Mouse (Mus musculus): ENCODE data around the gene Best1.

Gene Best1

DNA sequence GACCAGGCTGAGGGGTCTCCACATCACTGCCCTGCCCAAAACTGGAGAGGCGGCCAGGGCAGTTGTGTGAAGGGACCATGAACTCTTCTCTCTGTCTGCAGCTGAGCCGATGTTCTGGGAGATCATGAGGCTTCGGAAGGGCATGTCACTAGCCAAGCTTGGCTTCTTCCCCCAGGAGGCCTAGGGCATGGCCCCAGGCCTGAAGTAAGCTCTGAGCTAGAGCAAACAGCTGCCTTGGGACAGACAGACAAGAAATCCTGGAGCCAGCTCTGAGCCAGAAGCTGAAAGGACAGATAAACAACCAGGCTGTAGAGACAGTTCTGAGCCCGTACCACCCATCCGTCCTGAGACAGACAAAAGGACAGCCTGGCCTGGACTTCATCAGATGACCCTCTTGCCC is 32.9 kb upstream of the Best1 start:
- Histone ChIP-seq H3K4me3 (replicated peaks; ENCODE audit: low read length) (no peak overlapping the region), H3K4me1 (replicated peaks; ENCODE audit: low read depth, low read length) (peaks cover 6% of the 10 kb centered on the region), H3K27me3 (ENCODE audit: insufficient read depth, low read length) (peaks cover 32% of the 10 kb centered on the region), H3K9me3 (ENCODE audit: low read length) (no peaks in the 10 kb centered on the region), H3K36me3 (ENCODE audit: insufficient read depth, low read length) (peaks cover 21% of the 10 kb centered on the region; the same call in 1 of the 2 replicates)
- no peak for TF ChIP-seq POU5F1 (IDR thresholded peaks at IDR 0.05; ENCODE audit: borderline replicate concordance, low read length)
- TF ChIP-seq CTCF (conservative IDR thresholded peaks at IDR 0.05; ENCODE audit: low read length) = no peak
- TF ChIP-seq NANOG (IDR thresholded peaks at IDR 0.05; ENCODE audit: borderline replicate concordance, low read length) = no peak

DNA sequence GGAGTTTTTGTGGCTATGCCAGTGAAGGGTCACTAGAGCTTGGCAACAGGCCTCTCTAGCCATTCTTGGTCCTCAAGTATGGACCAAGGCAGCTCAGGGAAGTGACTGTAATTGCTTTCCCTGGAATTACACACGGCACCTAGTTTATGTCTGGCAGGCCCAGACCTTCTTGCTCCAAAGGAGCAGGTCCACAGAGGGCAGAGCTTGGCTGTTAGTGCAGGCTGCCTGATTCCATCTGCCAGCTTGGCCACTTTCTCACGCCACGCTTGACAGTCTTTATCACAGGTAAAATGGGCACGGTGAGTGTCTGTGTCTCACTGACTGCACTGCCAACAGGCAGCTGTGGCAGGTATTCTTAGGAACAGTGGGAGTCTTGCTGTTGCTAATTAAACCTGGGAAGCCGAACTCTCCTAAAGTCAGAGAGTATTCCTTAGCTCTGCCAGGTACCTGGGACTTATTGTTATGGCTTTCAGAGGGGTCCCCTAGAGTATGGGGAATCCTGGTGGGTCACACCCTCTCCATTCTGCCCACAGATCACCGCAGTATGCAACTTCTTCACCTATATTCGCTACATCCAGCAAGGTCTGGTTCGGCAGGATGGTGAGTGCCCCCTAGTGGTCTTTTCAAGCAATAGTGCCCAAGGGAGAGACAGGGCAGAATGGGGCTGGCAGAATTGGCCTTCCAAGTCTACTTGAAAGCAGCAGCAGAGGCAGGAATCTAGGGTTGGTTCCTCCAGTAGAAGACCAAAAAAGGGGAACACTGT is 32.0 kb upstream of the Best1 start:
- Histone ChIP-seq H3K36me3 (ENCODE audit: insufficient read depth, low read length) (peaks cover 22% of the 10 kb centered on the region; the same call in 1 of the 2 replicates), H3K4me1 (replicated peaks; ENCODE audit: low read depth, low read length) (peaks cover 5% of the 10 kb centered on the region; the same call in 1 of the 2 replicates), H3K27me3 (ENCODE audit: insufficient read depth, low read length) (peaks cover 25% of the 10 kb centered on the region), H3K9me3 (ENCODE audit: low read length) (no peaks in the 10 kb centered on the region), H3K4me3 (replicated peaks; ENCODE audit: low read length) (no peak overlapping the region)
- no peak for TF ChIP-seq POU5F1 (IDR thresholded peaks at IDR 0.05; ENCODE audit: borderline replicate concordance, low read length)
- peak; percentile 92 for TF ChIP-seq CTCF (conservative IDR thresholded peaks at IDR 0.05; ENCODE audit: low read length)

DNA sequence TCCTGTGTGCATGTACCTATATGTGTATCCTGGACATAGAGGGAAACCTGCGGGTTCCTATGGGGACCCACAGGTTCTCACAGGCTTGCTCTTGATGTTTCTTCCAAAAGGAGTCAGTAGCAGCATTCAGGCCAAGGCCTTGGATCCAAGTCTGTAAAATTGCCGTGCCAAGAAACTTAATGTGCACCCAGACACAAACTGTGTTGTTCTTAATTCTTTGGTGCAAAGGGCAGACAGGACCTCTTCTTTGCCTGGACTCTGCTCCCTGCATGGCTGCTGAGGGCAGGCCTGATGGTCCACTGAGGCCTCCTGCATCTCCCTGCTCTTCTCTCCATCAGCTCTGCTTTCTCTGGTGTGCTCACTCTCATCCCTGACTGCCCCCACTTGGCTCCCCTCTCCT is 28.3 kb upstream of the Best1 start:
- Histone ChIP-seq H3K4me1 (replicated peaks; ENCODE audit: low read depth, low read length) (peaks cover 19% of the 10 kb centered on the region), H3K9me3 (ENCODE audit: low read length) (no peaks in the 10 kb centered on the region), H3K27me3 (ENCODE audit: insufficient read depth, low read length) (peaks cover 24% of the 10 kb centered on the region), H3K4me3 (replicated peaks; ENCODE audit: low read length) (no peak overlapping the region), H3K36me3 (ENCODE audit: insufficient read depth, low read length) (peaks cover 36% of the 10 kb centered on the region; the same call in 1 of the 2 replicates)
- TF ChIP-seq NANOG (IDR thresholded peaks at IDR 0.05; ENCODE audit: borderline replicate concordance, low read length) (no peak), POU5F1 (IDR thresholded peaks at IDR 0.05; ENCODE audit: borderline replicate concordance, low read length) (no peak), CTCF (conservative IDR thresholded peaks at IDR 0.05; ENCODE audit: low read length) (no peak)

DNA sequence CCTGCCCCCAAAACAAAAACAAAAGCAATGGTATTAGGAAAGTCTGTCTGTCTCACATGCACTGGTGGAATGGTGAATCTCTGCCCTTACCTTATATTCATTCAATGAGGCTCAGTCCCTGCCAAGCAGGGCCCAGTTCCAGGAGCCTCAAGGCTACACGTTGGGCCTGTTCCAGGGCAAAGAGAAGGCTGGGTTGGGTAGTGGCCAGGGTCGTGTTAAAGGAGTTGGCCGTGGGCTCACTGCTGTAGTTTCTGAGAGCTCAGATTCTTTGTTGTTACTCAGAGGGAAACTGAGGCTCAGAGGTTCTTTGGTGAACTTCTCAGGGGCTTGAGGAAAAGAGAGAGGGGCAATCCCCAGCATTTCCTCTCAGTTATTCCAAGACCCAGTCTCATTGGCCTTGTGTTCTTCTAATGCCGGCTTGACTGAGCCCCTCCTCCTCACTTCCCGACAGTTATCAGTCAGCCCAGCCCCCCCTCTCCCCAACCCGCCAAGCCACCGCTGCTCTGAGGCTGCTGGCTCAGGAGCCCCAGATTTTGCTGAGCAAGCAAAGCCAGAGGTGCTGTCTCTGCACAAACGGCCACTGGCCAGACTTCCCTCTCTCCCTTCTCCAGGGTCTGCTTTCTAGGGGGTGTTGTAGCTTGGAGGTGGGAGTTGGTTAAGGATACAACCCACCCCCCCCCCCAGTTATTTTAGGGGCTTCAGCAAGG is 23.9 kb upstream of the Best1 start:
- H3K4me1 ChIP-seq (replicated peaks; ENCODE audit: low read depth, low read length) = peaks cover 36% of the 10 kb centered on the region
- peaks cover 27% of the 10 kb centered on the region for H3K27me3 ChIP-seq (ENCODE audit: insufficient read depth, low read length)
- H3K36me3 ChIP-seq (ENCODE audit: insufficient read depth, low read length) = peaks cover 24% of the 10 kb centered on the region; the same call in 1 of the 2 replicates
- no peak for TF ChIP-seq CTCF (conservative IDR thresholded peaks at IDR 0.05; ENCODE audit: low read length)
- no peak for TF ChIP-seq NANOG (IDR thresholded peaks at IDR 0.05; ENCODE audit: borderline replicate concordance, low read length)
- TF ChIP-seq POU5F1 (IDR thresholded peaks at IDR 0.05; ENCODE audit: borderline replicate concordance, low read length) = no peak
- H3K9me3 ChIP-seq (ENCODE audit: low read length) = no peaks in the 10 kb centered on the region
- no peak overlapping the region for H3K4me3 ChIP-seq (replicated peaks; ENCODE audit: low read length)

DNA sequence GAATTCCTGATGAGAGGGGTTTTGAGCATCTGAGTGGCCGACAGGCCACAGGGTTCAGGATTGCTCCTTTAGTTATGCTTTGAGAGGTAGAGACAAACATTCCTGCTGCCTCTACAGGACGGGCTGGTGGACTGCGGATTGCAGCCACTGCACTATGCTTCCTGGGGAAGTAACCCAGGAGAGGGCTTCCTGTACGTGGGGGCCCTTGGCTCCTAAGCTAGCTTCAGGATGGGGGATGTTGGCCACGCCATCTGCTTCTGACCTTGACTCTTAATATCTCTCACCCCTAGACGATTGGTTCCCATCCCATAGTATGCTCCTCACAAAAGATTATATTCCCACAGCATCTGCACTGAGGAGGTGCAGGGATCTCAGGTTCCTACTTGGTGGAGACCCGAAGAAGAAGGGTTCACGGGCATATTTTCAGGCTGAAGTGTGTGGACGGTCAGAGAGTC is 21.9 kb upstream of the Best1 start:
- Histone ChIP-seq H3K4me1 (replicated peaks; ENCODE audit: low read depth, low read length) (peaks cover 55% of the 10 kb centered on the region), H3K4me3 (replicated peaks; ENCODE audit: low read length) (no peak overlapping the region), H3K36me3 (ENCODE audit: insufficient read depth, low read length) (peaks cover 13% of the 10 kb centered on the region; the same call in 1 of the 2 replicates), H3K9me3 (ENCODE audit: low read length) (no peaks in the 10 kb centered on the region), H3K27me3 (ENCODE audit: insufficient read depth, low read length) (peaks cover 38% of the 10 kb centered on the region)
- no peak for TF ChIP-seq CTCF (conservative IDR thresholded peaks at IDR 0.05; ENCODE audit: low read length)
- no peak for TF ChIP-seq POU5F1 (IDR thresholded peaks at IDR 0.05; ENCODE audit: borderline replicate concordance, low read length)
- no peak for TF ChIP-seq NANOG (IDR thresholded peaks at IDR 0.05; ENCODE audit: borderline replicate concordance, low read length)

DNA sequence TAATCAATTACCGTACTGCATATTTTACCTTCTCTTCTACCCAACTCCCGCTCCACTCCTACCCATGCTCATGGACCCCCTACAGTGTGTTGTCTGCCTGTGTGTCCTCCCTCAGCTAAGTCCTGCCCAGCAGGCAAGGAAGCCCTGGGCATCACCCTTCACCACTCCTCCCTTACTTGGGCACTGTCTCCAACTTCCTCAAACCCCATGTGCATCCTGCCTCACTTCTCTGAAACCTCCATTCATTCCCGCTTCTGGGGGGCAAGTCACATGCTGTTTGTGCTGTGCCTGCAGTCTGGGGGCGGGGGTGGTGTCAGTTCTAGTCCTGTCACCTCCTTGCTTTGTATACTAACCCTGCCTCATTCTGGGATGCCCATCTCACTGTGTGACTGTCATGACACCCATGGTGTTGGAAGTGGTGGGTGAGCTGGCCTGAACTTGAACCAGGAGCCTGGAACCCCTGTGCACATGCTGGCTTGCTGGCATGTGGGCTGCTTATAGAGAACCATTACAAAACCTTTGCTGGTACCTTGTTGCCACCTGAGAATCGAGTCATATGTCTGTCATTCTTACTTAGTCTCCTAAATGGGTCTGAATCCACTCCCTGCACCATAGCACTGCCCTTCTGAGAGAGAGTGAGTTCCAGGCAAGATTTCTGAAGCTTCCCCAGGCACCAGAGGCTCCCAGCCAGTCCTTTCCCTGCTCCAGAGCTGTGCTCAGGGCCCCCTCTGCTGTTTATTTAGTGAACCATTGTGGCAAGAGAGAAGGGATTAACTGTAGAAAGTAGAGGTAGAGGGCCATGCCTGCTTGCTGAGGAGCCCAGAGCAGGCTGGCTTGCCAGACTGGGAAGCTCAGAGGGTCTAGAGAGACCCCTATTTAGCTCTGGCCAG is 21.2 kb upstream of the Best1 start:
- TF ChIP-seq POU5F1 (IDR thresholded peaks at IDR 0.05; ENCODE audit: borderline replicate concordance, low read length) (no peak), CTCF (conservative IDR thresholded peaks at IDR 0.05; ENCODE audit: low read length) (peak; percentile 21)
- Histone ChIP-seq H3K36me3 (ENCODE audit: insufficient read depth, low read length) (peaks cover 7% of the 10 kb centered on the region; the same call in 1 of the 2 replicates), H3K4me3 (replicated peaks; ENCODE audit: low read length) (no peak overlapping the region), H3K27me3 (ENCODE audit: insufficient read depth, low read length) (peaks cover 40% of the 10 kb centered on the region), H3K4me1 (replicated peaks; ENCODE audit: low read depth, low read length) (peaks cover 59% of the 10 kb centered on the region), H3K9me3 (ENCODE audit: low read length) (no peaks in the 10 kb centered on the region)

DNA sequence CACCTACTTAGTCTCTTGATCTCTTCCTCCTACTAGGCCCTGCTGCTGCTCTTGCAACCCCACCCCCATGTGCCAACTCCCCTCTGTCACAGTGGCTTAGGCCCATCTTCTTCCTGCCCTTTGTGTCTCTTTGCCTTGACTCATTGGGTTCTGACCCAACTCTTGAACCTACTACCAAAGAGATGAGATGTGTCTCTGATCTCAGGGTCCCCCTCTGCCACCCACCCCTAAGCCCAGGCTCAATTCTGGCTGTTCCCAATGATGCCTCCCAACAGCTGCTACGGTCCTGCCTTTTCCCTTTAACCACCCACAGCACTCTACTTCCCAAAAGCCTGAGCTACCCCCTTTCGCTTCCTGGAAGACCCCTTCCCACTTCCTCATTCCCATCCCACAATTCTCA is 20.5 kb upstream of the Best1 start:
- Histone ChIP-seq H3K27me3 (ENCODE audit: insufficient read depth, low read length) (peaks cover 39% of the 10 kb centered on the region), H3K36me3 (ENCODE audit: insufficient read depth, low read length) (peaks cover under 1% of the 10 kb centered on the region; the same call in 1 of the 2 replicates), H3K4me3 (replicated peaks; ENCODE audit: low read length) (no peak overlapping the region), H3K4me1 (replicated peaks; ENCODE audit: low read depth, low read length) (peaks cover 65% of the 10 kb centered on the region), H3K9me3 (ENCODE audit: low read length) (no peaks in the 10 kb centered on the region)
- no peak for TF ChIP-seq NANOG (IDR thresholded peaks at IDR 0.05; ENCODE audit: borderline replicate concordance, low read length)
- no peak for TF ChIP-seq CTCF (conservative IDR thresholded peaks at IDR 0.05; ENCODE audit: low read length)
- TF ChIP-seq POU5F1 (IDR thresholded peaks at IDR 0.05; ENCODE audit: borderline replicate concordance, low read length) = no peak

All from E14TG2a.4 (cell line).